Mouse (Mus musculus): ENCODE data around the gene Mal. TPM values are rescaled to one million over a fixed set of nuclear protein-coding genes. Genes with fewer than 3 reads are reported as not detected.

The Mal gene
- polyA plus RNA-seq, 1 experiment from 2014 or later, result 3.8 TPM

DNA sequence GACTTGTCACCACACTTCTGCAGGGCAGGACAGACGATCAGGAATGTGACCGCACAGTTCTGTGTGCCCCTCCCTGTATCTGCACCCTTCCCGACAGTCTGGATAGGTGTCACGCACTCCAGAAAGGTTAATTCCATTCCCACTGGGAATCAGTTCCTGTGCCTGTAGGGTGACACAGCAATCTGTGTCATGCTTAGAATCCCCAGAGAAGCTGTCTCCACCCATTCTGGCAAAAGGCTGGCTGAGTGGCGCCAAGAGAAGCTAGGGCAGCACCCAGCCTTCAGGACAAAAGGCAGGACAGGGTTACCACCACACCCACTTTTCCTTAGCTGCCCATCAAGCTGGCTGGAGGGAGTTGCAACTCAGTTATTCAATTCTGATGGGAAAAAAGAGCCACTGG lies 6.6 kb downstream of the Mal start:
- Histone ChIP-seq H3K27ac (no peak overlapping the region), H3K9me3 (replicated peaks) (no peaks in the 10 kb centered on the region), H3K4me3 (no peak overlapping the region), H3K27me3 (peaks cover 41% of the 10 kb centered on the region), H3K4me2 (no peak overlapping the region), H3K36me3 (no peaks in the 10 kb centered on the region), H3K4me1 (replicated peaks) (peaks cover 10% of the 10 kb centered on the region), H3K9ac (no peak overlapping the region)
- ATAC-seq (replicated peaks; ENCODE audit: insufficient number of reproducible peaks, insufficient read depth, low FRiP score, low read depth), result no peak
- WGBS, result 43% methylated on average over 5 of the region's 5 CpGs

DNA sequence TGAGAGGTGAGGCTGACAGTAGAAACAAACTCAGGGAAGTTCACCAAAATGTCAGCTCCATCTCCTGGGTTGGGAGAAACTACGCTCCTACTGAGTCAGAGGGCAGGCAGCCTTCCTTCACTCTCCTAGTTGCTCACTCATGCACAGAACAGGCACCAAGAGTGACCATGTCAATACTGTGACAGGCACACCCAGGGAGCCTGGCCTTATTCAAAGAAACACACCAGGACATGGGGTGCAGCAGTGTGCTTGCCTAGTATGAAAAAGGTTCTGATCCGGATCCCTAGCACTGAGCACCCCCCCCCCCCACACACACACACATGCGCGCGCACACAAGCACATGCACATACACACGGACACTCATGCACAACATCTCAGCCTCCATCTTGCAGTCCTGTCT lies 8.3 kb downstream of the Mal start:
- Histone ChIP-seq H3K9ac (no peak overlapping the region), H3K27ac (no peak overlapping the region), H3K9me3 (replicated peaks) (no peaks in the 10 kb centered on the region), H3K4me3 (no peak overlapping the region), H3K27me3 (peaks cover 28% of the 10 kb centered on the region), H3K4me1 (replicated peaks) (peaks cover 10% of the 10 kb centered on the region), H3K36me3 (no peaks in the 10 kb centered on the region), H3K4me2 (no peak overlapping the region)
- no peak for ATAC-seq (replicated peaks; ENCODE audit: insufficient number of reproducible peaks, insufficient read depth, low FRiP score, low read depth)
- 84% methylated on average over 6 of the region's 6 CpGs for WGBS

DNA sequence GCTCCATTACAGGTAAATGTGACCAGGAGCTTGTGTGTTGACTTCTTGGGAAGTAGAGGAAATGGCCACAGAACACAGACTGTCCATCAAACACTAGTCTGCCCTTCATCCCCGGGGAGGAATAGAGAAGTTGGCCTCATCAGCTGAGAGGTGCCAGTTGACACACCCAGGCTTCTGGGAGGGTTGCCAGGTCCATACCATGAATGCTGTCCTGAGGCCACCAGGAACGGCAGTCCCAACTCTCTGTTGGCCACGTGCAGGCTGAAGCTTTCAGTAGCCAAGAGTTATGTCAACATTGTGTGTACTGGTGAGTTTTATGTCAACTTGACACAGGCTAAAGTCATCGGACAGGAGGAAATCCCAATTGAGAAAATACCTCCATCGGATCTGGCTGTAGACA lies 9.6 kb downstream of the Mal start:
- H3K36me3 ChIP-seq, result no peaks in the 10 kb centered on the region
- no peak overlapping the region for H3K9ac ChIP-seq
- peaks cover 10% of the 10 kb centered on the region for H3K4me1 ChIP-seq (replicated peaks)
- H3K27me3 ChIP-seq, result peaks cover 15% of the 10 kb centered on the region
- no peak for ATAC-seq (replicated peaks; ENCODE audit: insufficient number of reproducible peaks, insufficient read depth, low FRiP score, low read depth)
- H3K4me3 ChIP-seq, result no peak overlapping the region
- 46% methylated on average over 5 of the region's 5 CpGs for WGBS
- no peaks in the 10 kb centered on the region for H3K9me3 ChIP-seq (replicated peaks)
- no peak overlapping the region for H3K4me2 ChIP-seq
- H3K27ac ChIP-seq, result no peak overlapping the region

DNA sequence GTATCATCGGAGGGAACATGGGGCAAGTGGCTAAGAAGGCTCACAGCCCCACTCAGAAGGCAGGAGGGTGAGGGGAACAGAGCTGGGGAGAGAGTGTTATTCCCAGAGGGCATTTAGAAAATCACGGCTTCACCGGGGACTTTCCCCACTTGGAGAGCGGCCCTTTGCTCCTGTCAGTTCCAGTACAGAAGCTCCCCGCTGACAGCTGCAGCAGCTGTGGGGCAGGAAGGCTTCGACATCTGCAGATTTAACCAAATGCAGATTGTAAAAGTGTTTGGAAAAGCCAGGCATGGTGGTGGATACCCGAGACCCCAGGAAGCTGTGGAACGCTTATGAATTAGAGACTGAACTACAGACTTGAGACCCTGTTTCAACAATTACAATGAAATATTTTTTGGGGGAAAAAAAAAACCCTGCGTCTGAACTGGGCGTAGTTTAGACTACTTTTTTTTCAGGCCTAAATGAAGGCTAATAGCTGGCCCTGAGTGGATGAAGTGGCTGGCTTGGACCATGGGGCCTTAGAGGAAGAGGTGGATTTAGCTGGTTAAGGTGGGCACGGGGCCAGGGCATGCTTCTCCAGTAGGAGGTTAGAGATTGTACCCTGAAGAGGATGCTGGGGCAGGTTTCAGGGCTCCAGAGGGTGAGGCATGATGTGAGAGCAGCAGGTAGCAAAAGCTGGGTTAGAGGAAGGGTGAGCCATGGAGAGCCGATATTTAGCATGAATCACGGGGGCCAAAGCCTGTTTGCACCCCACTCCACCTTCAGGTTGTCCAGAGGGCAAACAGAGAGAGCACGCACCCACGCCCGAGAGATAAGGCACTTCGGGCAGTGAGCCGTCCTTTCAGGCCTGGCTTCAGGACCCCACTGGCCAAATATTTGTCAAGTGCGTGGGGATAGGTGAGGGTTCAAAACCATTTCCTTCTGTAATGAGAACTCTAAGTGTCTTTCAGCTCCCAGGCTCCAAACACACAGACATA lies 12.5 kb downstream of the Mal start:
- no peak overlapping the region for H3K4me2 ChIP-seq
- peaks cover 6% of the 10 kb centered on the region for H3K4me1 ChIP-seq (replicated peaks)
- H3K4me3 ChIP-seq, result no peak overlapping the region
- peaks cover 4% of the 10 kb centered on the region; the same call in 1 of the 2 replicates for H3K27me3 ChIP-seq
- no peaks in the 10 kb centered on the region for H3K9me3 ChIP-seq (replicated peaks)
- ATAC-seq (replicated peaks; ENCODE audit: insufficient number of reproducible peaks, insufficient read depth, low FRiP score, low read depth), result no peak
- 52% methylated on average over 19 of the region's 19 CpGs for WGBS
- no peak overlapping the region for H3K27ac ChIP-seq
- no peaks in the 10 kb centered on the region for H3K36me3 ChIP-seq
- H3K9ac ChIP-seq, result no peak overlapping the region

DNA sequence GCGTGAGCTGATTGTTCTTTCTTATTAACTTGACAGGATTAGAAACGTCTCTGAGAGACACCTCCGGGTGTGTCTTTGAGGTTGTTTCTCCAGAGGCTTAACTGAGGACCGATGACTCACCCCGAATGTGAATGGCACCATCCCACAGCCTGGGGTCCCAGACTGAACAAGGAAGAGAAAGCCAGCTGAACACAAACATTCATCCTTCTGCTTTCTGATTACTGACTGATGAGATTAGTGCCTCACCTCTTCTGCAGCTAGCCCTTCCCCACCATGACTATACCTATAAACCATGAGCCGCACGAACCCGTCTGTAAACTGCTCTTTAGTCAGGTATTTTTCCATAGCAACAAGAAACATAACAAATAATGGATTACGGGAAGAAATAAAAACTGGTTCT lies 17.5 kb downstream of the Mal start:
- Histone ChIP-seq H3K36me3 (no peaks in the 10 kb centered on the region), H3K9ac (no peak overlapping the region), H3K27me3 (0 out of 2 replicates have a peak, but pooled peaks cover 4% of the 10 kb centered on the region), H3K4me3 (no peak overlapping the region), H3K27ac (no peak overlapping the region), H3K9me3 (replicated peaks) (no peaks in the 10 kb centered on the region), H3K4me1 (replicated peaks) (no peaks in the 10 kb centered on the region), H3K4me2 (no peak overlapping the region)
- ATAC-seq (replicated peaks; ENCODE audit: insufficient number of reproducible peaks, insufficient read depth, low FRiP score, low read depth), result no peak
- WGBS, result 70% methylated on average over 9 of the region's 9 CpGs

DNA sequence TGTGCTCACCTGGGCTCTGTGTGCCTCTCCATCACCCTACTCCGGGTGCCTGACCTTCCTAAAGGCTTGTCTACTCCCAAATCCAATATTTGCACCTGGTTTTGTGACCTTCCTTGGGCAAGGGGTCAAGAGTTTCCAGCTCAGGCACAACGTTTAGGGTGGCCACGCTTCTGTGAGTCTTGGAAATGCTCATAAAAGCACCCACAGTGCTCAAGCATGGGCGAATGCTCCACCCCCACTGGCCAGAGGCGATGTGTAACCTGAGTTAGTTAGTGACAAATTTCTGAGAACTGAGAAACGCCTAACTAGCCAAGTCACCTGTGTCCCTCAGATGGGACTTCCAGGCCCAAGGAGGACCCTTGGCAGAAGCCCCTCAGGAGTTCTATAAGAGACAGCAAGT lies 20.9 kb downstream of the Mal start:
- whole genome bisulfite sequencing, result 67% methylated on average over 6 of the region's 6 CpGs

DNA sequence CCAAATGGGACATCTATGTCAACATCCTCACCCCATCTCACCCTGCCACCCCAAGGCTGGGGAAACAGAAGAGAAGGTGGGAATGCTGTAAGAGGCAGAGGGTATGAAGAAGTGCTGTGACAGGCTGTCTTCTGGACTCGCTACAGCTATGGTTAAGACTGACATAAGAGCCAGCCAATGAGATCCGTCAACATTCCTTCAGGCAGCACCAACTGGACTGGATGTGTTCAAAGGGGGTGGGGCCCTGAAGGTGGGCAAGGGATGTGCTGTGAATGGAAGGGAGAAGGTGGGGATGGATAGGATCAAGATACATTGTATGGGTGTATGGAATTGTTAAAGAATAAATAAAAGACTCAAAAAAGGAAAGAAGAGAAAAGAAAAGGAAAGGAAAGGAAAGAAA lies 23.9 kb downstream of the Mal start:
- Histone ChIP-seq H3K4me2 (no peak overlapping the region), H3K27me3 (no peaks in the 10 kb centered on the region; the same call in 1 of the 2 replicates), H3K9me3 (replicated peaks) (no peaks in the 10 kb centered on the region), H3K4me3 (no peak overlapping the region), H3K4me1 (replicated peaks) (no peaks in the 10 kb centered on the region), H3K27ac (no peak overlapping the region), H3K9ac (no peak overlapping the region), H3K36me3 (no peaks in the 10 kb centered on the region)
- ATAC-seq (replicated peaks; ENCODE audit: insufficient number of reproducible peaks, insufficient read depth, low FRiP score, low read depth), result no peak
- WGBS, result 52% methylated on average over 2 of the region's 2 CpGs

More for the DNA sequence above, 20.9 kb downstream of the Mal start:
- Histone ChIP-seq H3K27ac (no peak overlapping the region), H3K4me3 (no peak overlapping the region), H3K4me1 (replicated peaks) (no peaks in the 10 kb centered on the region), H3K9ac (no peak overlapping the region), H3K9me3 (replicated peaks) (no peaks in the 10 kb centered on the region), H3K27me3 (no peaks in the 10 kb centered on the region), H3K36me3 (no peaks in the 10 kb centered on the region), H3K4me2 (no peak overlapping the region)
- no peak for ATAC-seq (replicated peaks; ENCODE audit: insufficient number of reproducible peaks, insufficient read depth, low FRiP score, low read depth)

DNA sequence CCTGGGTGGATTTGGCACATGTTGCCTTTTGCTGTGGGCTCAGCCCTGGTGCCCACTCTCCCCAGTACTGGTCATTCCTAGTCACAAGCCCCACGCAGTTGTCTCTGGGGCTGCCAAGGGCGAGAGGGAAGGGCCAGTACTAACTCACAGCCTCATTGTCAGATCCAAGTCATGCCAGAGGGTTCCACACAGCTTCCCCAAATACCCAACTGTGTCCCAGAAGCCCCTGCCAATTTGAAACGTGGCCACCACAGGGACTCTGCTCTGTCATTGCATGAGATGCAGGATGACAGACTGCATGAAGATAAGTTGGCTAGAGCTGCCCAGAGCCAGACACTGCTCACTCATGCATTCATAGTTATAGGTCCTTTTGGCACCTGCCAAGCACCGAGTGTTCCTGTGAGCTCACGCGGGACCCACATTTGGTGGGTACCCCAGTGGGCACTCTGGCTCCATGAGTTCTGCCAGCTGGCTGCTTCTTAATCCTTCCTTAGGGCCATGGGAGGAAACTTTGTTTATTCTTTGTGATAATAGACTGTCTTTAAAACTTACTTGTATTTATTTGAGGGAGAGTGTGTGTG lies 28.4 kb downstream of the Mal start:
- Histone ChIP-seq H3K4me1 (replicated peaks) (no peaks in the 10 kb centered on the region), H3K27me3 (no peaks in the 10 kb centered on the region; the same call in 1 of the 2 replicates), H3K27ac (no peak overlapping the region), H3K4me2 (no peak overlapping the region), H3K36me3 (no peaks in the 10 kb centered on the region), H3K9me3 (replicated peaks) (no peaks in the 10 kb centered on the region), H3K4me3 (no peak overlapping the region), H3K9ac (no peak overlapping the region)
- no peak for ATAC-seq (replicated peaks; ENCODE audit: insufficient number of reproducible peaks, insufficient read depth, low FRiP score, low read depth)
- WGBS, result 72% methylated on average over 6 of the region's 6 CpGs

DNA sequence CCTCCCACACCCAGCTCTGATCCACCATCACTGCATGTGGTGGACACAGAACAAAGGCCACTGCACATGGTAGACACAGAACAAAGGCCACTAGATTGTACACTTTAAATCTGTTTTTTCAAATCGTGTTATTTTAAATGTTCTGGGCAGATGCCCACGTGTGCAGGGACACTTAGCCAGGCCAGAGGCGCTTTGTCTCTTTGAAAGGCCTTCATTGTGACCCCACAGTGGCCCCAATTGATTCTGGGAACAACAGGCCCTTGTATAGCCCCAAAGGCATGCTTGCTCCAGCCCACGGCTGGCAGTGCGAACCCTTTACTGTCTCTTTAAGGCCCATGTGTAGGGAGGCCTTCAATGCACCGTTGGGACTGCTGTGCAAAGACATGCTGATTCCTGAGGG lies 29.1 kb downstream of the Mal start:
- Histone ChIP-seq H3K4me2 (no peak overlapping the region), H3K9ac (no peak overlapping the region), H3K36me3 (no peaks in the 10 kb centered on the region), H3K27me3 (no peaks in the 10 kb centered on the region; the same call in 1 of the 2 replicates), H3K4me3 (no peak overlapping the region), H3K9me3 (replicated peaks) (no peaks in the 10 kb centered on the region), H3K4me1 (replicated peaks) (no peaks in the 10 kb centered on the region), H3K27ac (no peak overlapping the region)
- 72% methylated on average over 6 of the region's 6 CpGs for WGBS
- no peak for ATAC-seq (replicated peaks; ENCODE audit: insufficient number of reproducible peaks, insufficient read depth, low FRiP score, low read depth)

DNA sequence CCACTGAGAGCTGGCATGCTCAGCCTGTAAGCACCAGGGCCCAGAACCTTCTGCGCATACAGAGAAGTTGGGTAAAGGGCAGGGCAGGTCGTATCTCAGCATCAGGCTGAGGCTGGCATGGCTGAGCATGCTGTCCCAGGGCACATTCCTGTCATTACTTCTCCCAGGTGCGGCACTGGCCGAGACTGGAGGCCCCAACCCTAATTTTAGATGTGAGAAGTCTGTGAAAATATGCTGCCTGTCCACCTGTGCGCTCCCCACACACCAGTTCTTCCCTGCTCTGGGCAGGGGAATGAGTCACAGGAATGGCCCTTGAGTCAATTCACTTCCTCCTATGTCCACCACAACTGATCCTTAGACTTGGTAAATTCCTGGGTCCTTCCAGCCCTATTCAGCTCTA lies 30.8 kb downstream of the Mal start:
- Histone ChIP-seq H3K4me2 (no peak overlapping the region), H3K36me3 (no peaks in the 10 kb centered on the region), H3K27ac (no peak overlapping the region), H3K27me3 (no peaks in the 10 kb centered on the region; the same call in none of the 2 replicates), H3K4me1 (replicated peaks) (no peaks in the 10 kb centered on the region), H3K4me3 (no peak overlapping the region), H3K9me3 (replicated peaks) (no peaks in the 10 kb centered on the region), H3K9ac (no peak overlapping the region)
- 46% methylated on average over 5 of the region's 5 CpGs for WGBS
- no peak for ATAC-seq (replicated peaks; ENCODE audit: insufficient number of reproducible peaks, insufficient read depth, low FRiP score, low read depth)

DNA sequence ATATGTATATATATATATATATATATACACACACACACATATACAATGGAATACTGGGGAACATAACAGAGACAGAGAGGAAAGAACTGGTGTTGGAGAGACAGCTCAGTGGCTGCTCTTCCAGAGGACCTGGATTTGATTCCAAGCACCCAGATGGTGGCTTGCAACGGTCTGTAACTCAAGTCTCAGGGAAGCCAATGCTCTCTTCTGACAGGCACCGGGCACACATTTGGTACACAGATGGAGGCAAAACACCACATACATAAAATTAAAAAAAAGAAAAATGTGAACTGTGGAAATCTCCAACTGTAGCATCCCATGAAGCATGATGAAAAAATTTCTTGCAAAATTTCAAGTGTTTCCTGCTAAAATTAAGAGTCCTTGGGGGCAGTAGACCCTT lies 31.7 kb downstream of the Mal start:
- Histone ChIP-seq H3K4me2 (no peak overlapping the region), H3K4me1 (replicated peaks) (no peaks in the 10 kb centered on the region), H3K27ac (no peak overlapping the region), H3K4me3 (no peak overlapping the region), H3K9me3 (replicated peaks) (no peaks in the 10 kb centered on the region), H3K36me3 (no peaks in the 10 kb centered on the region), H3K27me3 (no peaks in the 10 kb centered on the region; the same call in none of the 2 replicates), H3K9ac (no peak overlapping the region)
- no peak for ATAC-seq (replicated peaks; ENCODE audit: insufficient number of reproducible peaks, insufficient read depth, low FRiP score, low read depth)
- WGBS, result 86% methylated on average over 2 of the region's 2 CpGs

All from heart, embryonic 15.5 days (tissue).